Mouse (Mus musculus) hindbrain, embryonic 15.5 days (tissue): Measurements from ENCODE around the gene AC131692.1. TPM values are rescaled to one million over a fixed set of nuclear protein-coding genes. Genes with fewer than 3 reads are reported as not detected.

Source experiments
- ATAC-seq: fragments of 200-750 bp; cut with Nextera tagmentation; 2 replicates; pipeline ENCODE4 v1.8.0; 2017; ENCODE audit warnings: low read depth, moderate number of reproducible peaks, moderate TSS enrichment; ENCODE audit not compliant: low FRiP score
- H3K27ac ChIP-seq: fragments of 300-500 bp; sonication (generic); replicated peaks from 2 replicates; pipeline ENCODE4 v1.5.1; 2015; ENCODE audit warnings: mild to moderate bottlenecking, inconsistent platforms
- H3K27me3 ChIP-seq: fragments of 300-500 bp; sonication (generic); 2 replicates; pipeline ENCODE4 v1.6.1; 2015; ENCODE audit warnings: control low read depth, inconsistent platforms
- H3K36me3 ChIP-seq: fragments of 300-500 bp; sonication (generic); 2 replicates; pipeline ENCODE4 v1.6.1; 2015; ENCODE audit warnings: control low read depth, inconsistent platforms
- H3K4me1 ChIP-seq: fragments of 300-500 bp; sonication (generic); replicated peaks from 2 replicates; pipeline ENCODE4 v1.6.1; 2015; ENCODE audit warnings: control low read depth, inconsistent platforms
- H3K4me2 ChIP-seq: fragments of 300-500 bp; sonication (generic); 2 replicates; pipeline ENCODE4 v1.6.1; 2015; ENCODE audit warnings: moderate library complexity, mild to moderate bottlenecking, inconsistent platforms
- H3K4me3 ChIP-seq: fragments of 300-500 bp; sonication (generic); 2 replicates; pipeline ENCODE4 v1.5.1; 2015; ENCODE audit warnings: mild to moderate bottlenecking, inconsistent platforms
- H3K9ac ChIP-seq: fragments of 300-500 bp; sonication (generic); 2 replicates; pipeline ENCODE4 v1.6.1; 2015; ENCODE audit warnings: inconsistent platforms
- H3K9me3 ChIP-seq: fragments of 300-500 bp; sonication (generic); 2 replicates; pipeline ENCODE4 v1.6.1; 2016; ENCODE audit warnings: control low read depth, inconsistent platforms
- WGBS: fragments of 180-500 bp; shearing (Covaris S2); methylation state at CpG from one replicate; pipeline ENCODE4 v1.1.7; 2015; 5-methylcytosine and 5-hydroxymethylcytosine counted together
- polyA plus RNA-seq: library from polyadenylated mRNA; unstranded; fragments of >200 nt; fragmentation: Nextera tagmentation; extraction: Ambion mirVana; gene quantifications from 2 replicates; pipeline ENCODE4 v1.2.1, GENCODE M21; 2015

AC131692.1 gene
- polyA plus RNA-seq: not detected in 2 replicates

DNA sequence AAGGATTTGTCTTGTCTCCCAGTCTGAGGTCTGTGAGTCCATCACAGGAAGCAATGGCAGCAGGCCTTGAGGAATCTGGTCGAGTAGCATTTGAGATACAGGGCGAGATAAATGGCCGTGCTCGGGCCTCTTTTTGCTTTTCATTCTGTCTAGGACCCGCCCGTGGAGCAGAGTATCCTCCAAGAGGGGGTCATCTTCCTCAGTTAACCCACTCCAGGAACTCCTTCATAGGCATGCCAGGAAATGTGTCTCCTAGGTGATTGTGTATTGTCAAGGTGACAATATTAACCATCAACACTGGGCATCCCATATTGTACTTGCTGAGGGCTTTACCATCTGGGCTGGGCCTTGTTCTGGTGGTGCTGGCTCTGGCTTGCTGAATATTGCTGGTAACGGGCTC lies at the start of gene AC131692.1:
Gene AC131692.1 (plus strand): TSS at position 301 of the 400 bp plus-strand sequence.
- no peaks in the 10 kb centered on the region for H3K36me3 ChIP-seq
- no peaks in the 10 kb centered on the region for H3K9me3 ChIP-seq
- WGBS: 92% methylated on average over 7 of the region's 7 CpGs
- no peak within 1 kb of the TSS for H3K4me2 ChIP-seq
- no peak within 1 kb of the TSS for H3K27ac ChIP-seq
- H3K9ac ChIP-seq: no peak within 1 kb of the TSS
- no peaks in the 10 kb centered on the region for H3K27me3 ChIP-seq
- ATAC-seq: no peak
- no peak within 1 kb of the TSS for H3K4me3 ChIP-seq
- no peaks in the 10 kb centered on the region for H3K4me1 ChIP-seq

- Histone ChIP-seq H3K4me3 (peak overlapping the region; percentile 99), H3K36me3 (peaks cover 24% of the 10 kb centered on the region), H3K9me3 (no peaks in the 10 kb centered on the region), H3K27ac (peak overlapping the region; percentile 99), H3K27me3 (no peaks in the 10 kb centered on the region), H3K9ac (peak overlapping the region; percentile 75), H3K4me2 (peak overlapping the region; percentile 98), H3K4me1 (peaks cover 27% of the 10 kb centered on the region)
- ATAC-seq: peak; percentile 58
- 17% methylated on average over 20 of the region's 20 CpGs for WGBS
These were observed 48.6 kb upstream of the AC131692.1 start for GRCm38 (mm10) chr19:6045366-6046293.

DNA sequence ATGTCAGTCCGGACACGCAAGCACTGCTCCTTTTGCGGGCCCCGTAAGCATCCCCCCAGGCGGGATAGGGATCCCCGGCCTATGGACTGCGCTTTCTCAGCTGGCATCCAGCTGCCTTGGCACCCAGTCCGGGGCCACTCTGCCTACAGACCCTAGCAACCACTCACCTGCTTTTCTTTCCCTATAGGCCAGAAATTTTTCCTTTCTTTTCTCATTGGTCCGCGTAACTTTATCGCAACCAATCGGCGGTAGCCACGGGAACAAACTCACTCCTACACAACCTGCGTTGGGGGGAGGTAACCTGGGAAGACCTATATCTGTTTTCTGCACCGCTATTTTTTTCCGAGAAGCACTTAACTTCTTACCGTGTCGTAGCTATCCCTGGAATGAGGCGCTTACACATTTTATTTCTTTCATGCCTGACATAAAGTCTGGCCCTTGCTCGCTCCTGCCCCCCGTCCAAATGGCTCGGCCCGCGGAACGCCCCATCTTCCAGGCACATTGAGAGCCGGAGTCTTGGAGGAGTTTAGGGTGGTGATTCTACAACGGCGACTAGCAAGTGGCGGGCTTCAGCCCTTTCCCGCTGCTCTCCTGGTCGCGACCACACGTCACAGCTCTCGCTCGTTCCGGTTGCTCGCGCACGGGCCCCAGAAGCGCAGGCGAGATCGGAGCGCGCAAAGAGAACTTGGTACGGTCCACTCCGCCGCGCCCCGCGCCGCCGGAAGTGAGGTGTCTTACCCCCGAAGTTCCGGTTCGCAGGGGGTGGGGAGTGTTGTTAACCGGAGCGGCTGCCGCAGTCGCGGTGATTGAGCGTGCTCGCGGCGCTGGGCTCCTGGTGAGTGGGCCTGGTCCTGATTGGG lies 47.7 kb upstream of the AC131692.1 start, which contains the start of gene Syvn1:
Gene Syvn1 (plus strand): TSS at position 283 of the 860 bp plus-strand sequence.
- under 1% methylated on average over 65 of the region's 65 CpGs for WGBS

GRCm38 (mm10) chr19:6047154-6047898 lies 46.9 kb upstream of the AC131692.1 start:
- H3K4me1 ChIP-seq: peaks cover 27% of the 10 kb centered on the region
- 2% methylated on average over 38 of the region's 44 CpGs for WGBS
- no peaks in the 10 kb centered on the region for H3K9me3 ChIP-seq
- peak; percentile 4; the same call in 1 of the 2 replicates for ATAC-seq
- peak overlapping the region; percentile 78 for H3K9ac ChIP-seq
- H3K36me3 ChIP-seq: peaks cover 41% of the 10 kb centered on the region
- H3K4me3 ChIP-seq: peak overlapping the region; percentile 99
- H3K27me3 ChIP-seq: no peaks in the 10 kb centered on the region
- H3K4me2 ChIP-seq: peak overlapping the region; percentile 98
- peak overlapping the region; percentile 99 for H3K27ac ChIP-seq

More for the DNA sequence above, 47.7 kb upstream of the AC131692.1 start, which contains the start of gene Syvn1:
- Histone ChIP-seq H3K9ac (peak within 1 kb of the TSS; percentile 78), H3K36me3 (peaks cover 33% of the 10 kb centered on the region), H3K9me3 (no peaks in the 10 kb centered on the region), H3K4me3 (peak within 1 kb of the TSS; percentile 99), H3K4me1 (peaks cover 27% of the 10 kb centered on the region), H3K4me2 (peak within 1 kb of the TSS; percentile 98), H3K27ac (peak within 1 kb of the TSS; percentile 99), H3K27me3 (no peaks in the 10 kb centered on the region)
- ATAC-seq: peak; percentile 93

- WGBS: 86% methylated on average over 8 of the region's 8 CpGs
- peaks cover 46% of the 10 kb centered on the region for H3K36me3 ChIP-seq
- H3K4me3 ChIP-seq: peak overlapping the region; percentile 99
- H3K9ac ChIP-seq: peak overlapping the region; percentile 78
- no peak overlapping the region for H3K27ac ChIP-seq
- no peaks in the 10 kb centered on the region for H3K9me3 ChIP-seq
- peak overlapping the region; percentile 98 for H3K4me2 ChIP-seq
- no peak for ATAC-seq
- H3K4me1 ChIP-seq: peaks cover 27% of the 10 kb centered on the region
- H3K27me3 ChIP-seq: no peaks in the 10 kb centered on the region
These were observed 46.4 kb upstream of the AC131692.1 start for GRCm38 (mm10) chr19:6047899-6048166.

GRCm38 (mm10) chr19:6048681-6049410 lies 45.4 kb upstream of the AC131692.1 start:
- H3K27ac ChIP-seq: no peak overlapping the region
- WGBS: 91% methylated on average over 11 of the region's 11 CpGs
- no peaks in the 10 kb centered on the region for H3K9me3 ChIP-seq
- no peak overlapping the region for H3K4me3 ChIP-seq
- no peak for ATAC-seq
- peaks cover 57% of the 10 kb centered on the region for H3K36me3 ChIP-seq
- H3K9ac ChIP-seq: no peak overlapping the region
- 0 out of 2 replicates have a peak overlapping the region, but pooled peaks have one; percentile 98 for H3K4me2 ChIP-seq
- H3K27me3 ChIP-seq: no peaks in the 10 kb centered on the region
- H3K4me1 ChIP-seq: peaks cover 27% of the 10 kb centered on the region

DNA sequence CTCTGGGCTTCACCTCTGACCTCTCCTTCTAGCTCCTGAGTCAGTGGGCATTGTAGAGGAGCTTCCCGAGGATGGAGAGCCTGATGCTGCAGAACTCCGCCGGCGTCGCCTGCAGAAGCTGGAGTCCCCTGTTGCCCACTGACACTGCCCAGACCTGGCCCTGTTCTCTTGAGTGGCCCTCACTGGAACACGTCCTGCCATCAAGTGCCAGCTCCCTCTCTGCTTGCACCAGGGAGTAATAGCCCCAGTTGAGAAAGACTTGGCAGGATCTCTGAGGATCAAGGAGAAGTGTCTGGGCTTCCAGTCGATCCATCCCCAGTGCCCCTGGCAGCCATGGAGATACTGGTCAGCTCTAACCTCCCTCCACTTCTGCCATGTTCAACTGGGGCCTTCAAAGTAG lies 41.7 kb upstream of the AC131692.1 start:
- no peaks in the 10 kb centered on the region for H3K27me3 ChIP-seq
- H3K9ac ChIP-seq: no peak overlapping the region
- ATAC-seq: no peak

GRCm38 (mm10) chr19:6054296-6054695 lies 39.9 kb upstream of the AC131692.1 start:
- 88% methylated on average over 5 of the region's 5 CpGs for WGBS
- ATAC-seq: no peak
- Histone ChIP-seq H3K27me3 (no peaks in the 10 kb centered on the region), H3K4me3 (no peak overlapping the region), H3K4me1 (peaks cover 23% of the 10 kb centered on the region), H3K27ac (no peak overlapping the region), H3K4me2 (no peak overlapping the region), H3K9me3 (no peaks in the 10 kb centered on the region), H3K36me3 (peaks cover 58% of the 10 kb centered on the region), H3K9ac (no peak overlapping the region)

More for the DNA sequence above, 41.7 kb upstream of the AC131692.1 start:
- Histone ChIP-seq H3K4me3 (no peak overlapping the region), H3K27ac (no peak overlapping the region), H3K36me3 (peaks cover 69% of the 10 kb centered on the region), H3K4me2 (no peak overlapping the region), H3K9me3 (no peaks in the 10 kb centered on the region), H3K4me1 (peaks cover 26% of the 10 kb centered on the region)
- 86% methylated on average over 7 of the region's 7 CpGs for WGBS

DNA sequence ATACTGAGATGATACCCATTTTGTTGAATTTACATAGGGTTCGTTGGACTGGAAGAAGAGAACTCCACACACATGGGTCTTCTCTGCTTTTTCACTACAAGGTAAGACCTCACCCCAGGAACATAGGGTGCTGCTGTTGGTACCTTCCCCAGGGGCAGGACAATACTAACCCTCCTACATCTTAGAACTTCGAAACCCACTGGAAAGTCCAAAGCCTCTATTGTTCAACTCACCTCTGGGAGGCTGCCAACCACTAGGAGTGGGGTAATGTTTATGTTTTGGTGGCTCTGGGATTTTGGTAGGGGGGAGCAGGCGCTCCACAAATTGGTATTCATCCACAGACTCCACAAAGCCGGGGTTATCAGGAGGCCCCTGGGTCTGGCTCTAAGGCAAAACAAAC lies 37.5 kb upstream of the AC131692.1 start:
- Histone ChIP-seq H3K9me3 (no peaks in the 10 kb centered on the region), H3K27me3 (no peaks in the 10 kb centered on the region), H3K4me3 (peak overlapping the region; percentile 92), H3K9ac (peak overlapping the region; percentile 89), H3K27ac (no peak overlapping the region), H3K36me3 (peaks cover 38% of the 10 kb centered on the region), H3K4me2 (peak overlapping the region; percentile 88), H3K4me1 (peaks cover 28% of the 10 kb centered on the region)
- 60% methylated on average over 4 of the region's 4 CpGs for WGBS
- no peak for ATAC-seq

DNA sequence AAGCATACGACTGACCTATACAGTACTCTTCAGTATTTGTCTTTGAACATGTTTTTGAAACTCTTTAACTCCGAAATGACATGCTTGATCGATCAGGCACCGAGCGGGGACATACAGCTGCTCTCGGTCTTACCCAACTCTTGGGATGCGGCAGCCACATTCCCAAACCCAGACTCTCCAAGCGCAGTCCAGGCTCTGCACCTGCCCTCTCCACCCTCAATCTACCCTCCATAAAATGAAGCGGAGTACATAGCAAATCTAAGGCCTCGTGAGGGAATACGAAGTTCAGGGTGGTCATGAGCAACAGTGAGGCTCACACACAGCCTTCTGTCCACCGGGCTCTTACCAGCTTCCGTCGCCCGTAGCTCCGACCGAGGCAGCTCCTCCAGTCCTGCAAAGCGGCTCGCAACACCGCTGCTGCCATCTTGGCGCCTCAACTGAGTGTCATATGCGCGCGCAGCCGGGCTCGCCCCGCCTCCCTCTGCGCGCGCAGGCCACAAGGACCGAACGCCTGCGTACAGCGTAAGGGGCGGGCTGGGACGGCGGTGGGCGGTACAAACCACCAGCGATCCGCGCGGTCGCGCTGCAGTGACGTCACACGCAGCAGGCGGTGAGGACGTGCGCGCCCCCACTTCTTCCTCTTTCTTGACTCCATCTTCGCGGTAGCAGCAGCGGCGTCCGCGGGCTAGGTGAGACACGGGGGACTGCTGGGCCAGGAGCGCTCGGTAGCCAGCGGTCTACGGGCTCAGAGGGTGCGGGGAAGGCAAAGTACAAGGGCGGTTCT lies 36.7 kb upstream of the AC131692.1 start, which contains the start of the genes Mrpl49 and Fau:
Gene Mrpl49 (minus strand): TSS at position 473 of the 784 bp plus-strand sequence.
Gene Fau (plus strand): TSS at position 532 of the 784 bp plus-strand sequence.
- H3K4me2 ChIP-seq: peak within 1 kb of the TSS; percentile 88
- H3K27ac ChIP-seq: peak within 1 kb of the TSS; percentile 88
- peak; percentile 90 for ATAC-seq
- H3K4me1 ChIP-seq: peaks cover 37% of the 10 kb centered on the region
- peak within 1 kb of the TSS; percentile 92 for H3K4me3 ChIP-seq
- H3K9me3 ChIP-seq: no peaks in the 10 kb centered on the region
- under 1% methylated on average over 63 of the region's 63 CpGs for WGBS
- H3K9ac ChIP-seq: peak within 1 kb of the TSS; percentile 89
- peaks cover 30% of the 10 kb centered on the region for H3K36me3 ChIP-seq
- H3K27me3 ChIP-seq: no peaks in the 10 kb centered on the region
